Mouse (Mus musculus) gastrocnemius, postnatal 4 days (tissue): ENCODE data around the gene Aasdh. TPM values are rescaled to one million over a fixed set of nuclear protein-coding genes. Genes with fewer than 3 reads are reported as not detected.

Source experiments
- DNase-seq, 2 experiments: peaks; one replicate each; pipeline ENCODE4 v3.0.0; 2021 to 2022; ENCODE audit warnings: low spot score in 2 of 2, mixed read lengths in 2 of 2
- total RNA-seq, 2 experiments: library from RNA; stranded (reverse); gene quantifications; 2 replicates each; pipeline ENCODE4 v1.2.3; 2021

Gene Aasdh
- total RNA-seq, 2 experiments from 2014 or later = 12.4 to 16.0 TPM

DNA sequence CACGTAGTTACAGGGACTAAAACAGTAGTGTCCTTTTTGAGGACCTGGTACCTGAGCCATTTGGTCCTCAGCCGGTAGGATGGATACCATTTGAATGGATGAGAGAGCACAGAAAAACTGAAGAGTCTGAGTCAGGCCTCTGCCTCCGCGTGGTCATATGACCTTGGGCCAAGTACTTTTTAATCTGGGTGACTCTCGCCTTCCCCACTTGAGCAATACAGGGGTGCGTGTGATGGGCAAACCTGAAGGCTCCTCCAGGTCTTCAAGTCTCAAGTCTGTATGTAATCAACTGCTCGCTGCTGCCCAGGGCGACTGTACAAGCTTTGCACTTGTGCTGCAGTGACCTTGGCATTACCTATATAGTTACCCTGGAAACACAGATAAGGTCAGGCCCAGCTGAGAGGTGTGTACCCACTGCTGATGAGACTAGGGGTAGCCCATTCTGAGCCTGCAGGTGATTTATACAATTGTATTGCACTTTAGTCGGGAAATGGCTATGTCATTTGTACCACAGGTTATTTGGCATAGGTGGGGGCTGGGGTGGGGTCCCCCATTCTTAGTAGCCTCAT, 61.4 kb downstream of the Aasdh start:
- DNase-seq = no peak

DNA sequence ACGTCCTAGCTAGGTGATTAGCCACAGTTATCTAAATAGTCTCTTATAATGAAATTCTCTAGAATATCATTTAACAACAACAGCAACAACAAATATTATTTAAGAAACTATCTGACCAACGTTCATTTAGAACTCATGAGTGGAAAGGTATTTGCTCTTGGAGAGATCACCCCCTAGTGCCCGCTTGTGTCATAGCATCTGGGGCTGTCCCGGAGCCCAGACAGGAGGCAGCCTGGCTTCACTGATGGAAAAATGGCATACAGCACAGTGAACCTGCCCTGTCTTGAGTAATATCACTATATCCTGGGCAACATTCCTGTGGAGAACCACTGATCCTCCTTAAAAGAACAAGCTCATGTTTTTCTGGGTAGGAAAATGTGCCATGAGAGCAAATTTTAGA, 61.9 kb downstream of the Aasdh start:
- peak; percentile 49 to 71 for DNase-seq

- no peak for DNase-seq
These were observed 63.5 kb downstream of the Aasdh start for GRCm38 (mm10) chr5:76841859-76842258.

- DNase-seq = no peak
These were observed 65.5 kb downstream of the Aasdh start for GRCm38 (mm10) chr5:76839786-76840185.

DNA sequence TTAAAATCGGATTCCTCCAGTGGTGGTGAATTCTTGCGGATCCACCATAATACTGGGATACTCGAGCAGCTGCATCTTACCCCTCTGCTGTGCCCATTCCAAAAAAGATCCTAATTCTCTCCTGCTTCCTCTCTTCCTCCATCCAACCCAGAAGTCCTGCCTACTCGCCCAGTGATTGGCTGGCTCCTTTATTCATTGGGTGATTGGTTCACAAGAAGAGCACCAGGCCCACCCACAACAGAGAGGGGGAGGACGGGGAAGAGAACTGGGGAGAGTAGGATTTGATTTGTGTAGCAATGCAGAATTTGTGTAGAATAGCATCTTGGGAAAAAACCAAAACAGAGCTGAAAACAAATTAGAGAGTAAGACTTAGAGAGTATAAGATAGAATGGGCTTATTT, 68.3 kb downstream of the Aasdh start:
- no peak for DNase-seq

- DNase-seq = no peak
These were observed 72.6 kb downstream of the Aasdh start for GRCm38 (mm10) chr5:76832529-76833210.

GRCm38 (mm10) chr5:76828527-76829240, 76.6 kb downstream of the Aasdh start:
- DNase-seq = no peak

Other genes with a start within 250 kb of the Aasdh start
- gene C530008M17Rik, start 249.0 kb downstream of the Aasdh start, total RNA-seq = 10 to 100 TPM; 17.7 to 20.1 TPM
- 100 to 1,000 TPM; 150 to 154 TPM for gene Paics, start 45.8 kb upstream of the Aasdh start, total RNA-seq
- gene Ppat, start 46.1 kb upstream of the Aasdh start, total RNA-seq = 10 to 100 TPM; 35.6 to 39.2 TPM
- gene Srp72, start 69.2 kb upstream of the Aasdh start, total RNA-seq = 10 to 100 TPM; 84.2 to 86.6 TPM
- not detected for gene Arl9, start 98.5 kb upstream of the Aasdh start, total RNA-seq
- gene Thegl, start 110.5 kb upstream of the Aasdh start, total RNA-seq = not detected
- 10 to 100 TPM; 15.1 to 16.1 TPM for gene Hopx, start 209.6 kb upstream of the Aasdh start, total RNA-seq